Mouse (Mus musculus): ENCODE results near the gene Fsd2.
A peak's percentile ranks its signal among the peaks of the same experiment; 100 is the strongest.

Fsd2 gene

DNA sequence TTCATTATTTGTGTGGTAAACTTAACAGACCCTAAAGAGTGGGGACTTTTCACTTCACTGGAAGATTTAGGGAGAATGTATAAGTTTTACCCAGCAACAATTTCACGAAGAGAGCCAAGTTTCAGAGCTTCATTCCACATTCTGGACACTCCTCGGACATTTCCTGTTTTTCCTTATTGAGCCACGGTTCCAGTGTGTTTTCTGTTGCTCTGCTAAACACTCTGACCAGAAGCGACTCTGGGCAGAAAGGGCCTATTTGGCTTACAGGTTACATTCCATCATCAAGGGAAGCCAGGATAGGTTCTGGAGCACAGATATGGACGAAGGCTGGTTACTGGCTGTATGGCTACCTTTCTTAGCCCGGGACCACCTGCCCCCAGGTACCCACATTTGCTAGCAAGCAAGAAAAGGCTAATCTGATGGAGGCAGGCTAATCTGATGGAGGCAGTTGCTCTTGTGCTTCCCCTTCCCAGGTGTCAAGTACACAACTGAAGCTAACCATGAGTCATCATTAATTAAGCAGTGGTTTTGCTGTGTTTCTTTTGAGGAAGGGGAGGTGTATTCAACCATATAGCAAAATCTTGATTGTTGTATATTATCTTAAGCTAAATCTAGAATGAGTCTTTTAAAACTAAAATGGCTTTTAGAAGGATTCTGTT, 6.0 kb upstream of the Fsd2 start:
- peak in 1 of 2 experiments; percentile 6 for DNase-seq (ENCODE audit: low spot score in 2 of 2)

DNA sequence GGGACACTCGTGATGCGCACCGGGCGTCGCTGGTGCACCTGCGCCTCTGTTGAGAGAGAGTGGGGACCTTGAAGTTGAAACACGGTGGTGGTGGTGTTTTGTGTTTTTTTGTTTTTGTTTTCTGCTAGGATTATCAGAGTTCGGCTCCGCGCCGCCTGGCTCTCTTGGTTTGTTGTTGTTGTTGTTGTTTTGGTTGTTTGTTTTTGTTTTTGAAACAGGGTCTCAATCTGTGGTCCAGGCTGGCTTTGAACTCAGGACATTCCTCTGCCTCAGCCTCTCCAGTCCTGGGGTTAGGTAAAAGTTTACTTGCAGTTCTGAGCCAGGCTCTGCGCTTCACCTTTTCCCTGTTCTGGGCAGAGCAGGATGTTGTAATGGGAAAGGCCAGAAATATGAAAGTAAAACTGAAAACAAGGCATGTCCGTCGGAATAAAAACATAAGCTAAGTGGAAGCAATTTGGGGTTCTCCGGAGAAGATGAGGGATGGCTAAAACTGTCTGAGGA, 5.2 kb upstream of the Fsd2 start:
- no peak for DNase-seq (ENCODE audit: low spot score in 2 of 2)

DNA sequence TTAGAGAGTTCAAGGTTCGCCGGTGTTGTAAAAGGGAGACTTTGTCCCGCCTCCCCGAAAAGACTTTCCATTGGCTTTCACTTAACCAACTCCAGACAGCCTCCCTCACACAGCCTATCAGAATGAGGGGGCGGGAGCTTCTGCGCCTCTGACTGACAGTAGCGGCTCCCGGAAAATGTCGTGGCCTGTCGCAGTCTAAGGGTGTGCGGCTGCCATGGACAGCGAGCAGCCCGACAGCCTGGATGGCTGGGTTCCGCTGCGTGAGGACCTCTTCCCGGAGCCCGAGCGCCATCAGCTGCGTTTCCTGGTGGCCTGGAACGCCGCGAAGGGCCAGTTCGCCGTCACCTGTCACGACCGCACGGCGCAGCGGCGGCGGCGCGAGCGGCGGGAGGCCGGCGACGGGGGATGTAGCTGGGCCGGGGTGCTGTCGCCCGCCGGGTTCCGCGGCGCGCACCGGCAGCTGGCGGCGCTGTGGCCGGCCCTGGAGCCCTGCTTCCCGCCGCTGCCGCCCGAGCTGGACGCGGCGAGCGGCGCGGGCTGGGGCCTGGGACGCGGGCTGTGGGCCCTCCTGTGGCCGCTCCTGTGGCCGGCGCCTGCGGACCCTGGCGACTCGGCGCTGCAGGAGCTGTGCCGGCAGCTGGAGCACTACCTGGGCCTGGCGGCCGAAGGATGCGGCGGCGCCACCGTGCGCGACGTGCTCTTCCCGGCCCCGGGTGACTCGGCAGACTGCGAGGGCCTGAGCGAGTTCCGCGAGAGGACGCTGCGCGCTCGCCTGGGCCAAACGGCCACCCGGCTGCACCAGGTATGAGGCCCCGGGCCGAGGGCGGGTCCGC, 4.6 kb upstream of the Fsd2 start, which contains the start of gene Whamm:
TSS of gene Whamm (plus strand) at position 159 of the 833 bp plus-strand sequence.
- DNase-seq (ENCODE audit: low spot score in 2 of 2) = peak; percentile 96 to 98

DNA sequence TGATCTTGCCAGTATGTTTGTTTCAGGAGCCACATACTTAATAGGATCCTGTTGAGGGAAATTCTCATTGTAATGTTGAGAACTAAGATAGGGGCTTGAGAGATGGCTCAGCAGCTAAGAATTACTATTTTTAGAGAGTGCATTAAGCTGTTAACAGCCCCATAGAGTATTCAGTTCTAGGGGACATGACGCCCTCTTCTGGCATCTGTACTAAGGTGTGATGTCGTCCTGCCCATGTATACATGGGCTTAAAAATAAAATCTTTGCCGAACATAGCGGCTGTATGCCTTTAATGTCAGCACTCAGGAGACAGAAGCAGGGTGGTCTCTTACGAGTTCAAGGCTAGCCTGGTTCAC, 4.0 kb upstream of the Fsd2 start:
- no peak for DNase-seq (ENCODE audit: low spot score in 2 of 2)

DNA sequence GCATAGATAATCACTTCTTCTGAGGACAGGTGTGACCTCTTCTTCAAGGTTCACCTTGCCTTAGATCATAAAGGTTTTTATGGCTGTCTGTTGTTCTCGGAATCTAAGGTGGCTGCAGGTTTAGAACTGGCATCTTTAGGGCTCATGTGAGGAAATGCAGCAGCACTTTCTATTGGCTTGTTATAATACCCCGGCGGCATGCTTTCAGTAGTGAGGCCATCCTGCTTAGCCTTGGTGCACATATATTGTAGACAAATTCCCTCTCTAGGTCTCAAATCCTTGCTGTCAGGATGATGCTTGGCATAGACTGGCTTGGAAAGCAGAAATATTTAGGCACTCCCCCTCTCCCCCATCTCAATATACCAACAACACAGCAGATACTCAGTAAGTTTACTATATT, 3.5 kb upstream of the Fsd2 start:
- DNase-seq (ENCODE audit: low spot score in 2 of 2) = no peak

DNA sequence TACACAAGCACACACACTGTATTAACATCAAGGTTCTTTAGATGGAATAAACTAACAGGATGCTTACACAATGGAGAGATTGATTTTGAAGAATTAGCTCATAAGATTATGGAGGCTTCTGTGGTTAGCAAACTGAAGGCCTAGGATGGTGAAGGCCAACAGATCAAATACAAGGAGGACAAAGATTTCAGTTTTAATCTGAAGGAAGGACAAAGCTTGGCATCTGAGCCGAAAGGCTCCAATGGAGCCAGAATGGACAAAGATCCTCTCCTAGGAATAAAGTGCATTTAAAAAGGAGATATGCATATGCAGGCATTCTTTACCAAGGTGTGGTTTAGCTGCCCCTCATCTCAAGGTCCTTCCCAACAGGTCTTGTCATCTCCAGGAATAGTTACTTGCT, 3.1 kb upstream of the Fsd2 start:
- DNase-seq (ENCODE audit: low spot score in 2 of 2) = no peak

DNA sequence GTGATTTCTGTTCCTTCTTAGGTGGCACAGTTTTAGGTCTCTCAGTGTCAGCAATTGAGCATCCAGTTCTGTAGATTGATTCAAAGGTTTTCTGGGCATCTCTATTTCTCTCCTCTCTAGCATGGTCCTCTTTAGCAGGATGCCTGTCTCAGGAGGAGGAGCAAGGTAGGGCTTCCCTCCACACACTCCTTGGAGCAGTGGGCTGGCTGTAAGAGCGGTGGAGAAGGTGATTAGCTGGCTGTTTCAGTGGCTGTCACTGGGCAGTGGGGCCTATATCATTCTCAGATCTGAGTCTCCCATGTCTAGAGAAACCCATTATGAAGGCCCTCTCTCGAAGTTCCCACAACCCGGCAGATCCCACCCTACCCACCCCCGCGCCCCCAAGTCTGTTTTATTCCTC, 652 bp upstream of the Fsd2 start:
- DNase-seq (ENCODE audit: low spot score in 2 of 2) = no peak

DNA sequence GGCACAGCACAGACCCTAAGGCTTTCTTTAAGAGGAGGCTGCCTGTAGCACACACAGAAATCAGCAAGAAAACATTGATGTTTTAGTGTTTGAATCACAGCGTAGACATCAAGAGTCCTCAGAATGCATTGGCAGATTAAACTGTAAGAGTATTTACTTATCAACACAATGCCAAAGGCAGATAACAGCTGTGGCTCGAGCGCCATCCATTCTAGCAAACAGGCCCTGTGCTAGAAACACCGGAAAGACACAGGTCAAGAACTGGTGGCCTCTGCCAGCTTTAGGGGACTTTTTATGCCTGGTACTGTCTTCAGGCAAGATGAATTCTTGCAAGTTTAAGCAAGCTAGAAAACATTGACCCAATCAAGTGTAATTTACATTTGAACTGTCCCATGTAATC, 412 bp downstream of the Fsd2 start:
- DNase-seq (ENCODE audit: low spot score in 2 of 2) = no peak

DNA sequence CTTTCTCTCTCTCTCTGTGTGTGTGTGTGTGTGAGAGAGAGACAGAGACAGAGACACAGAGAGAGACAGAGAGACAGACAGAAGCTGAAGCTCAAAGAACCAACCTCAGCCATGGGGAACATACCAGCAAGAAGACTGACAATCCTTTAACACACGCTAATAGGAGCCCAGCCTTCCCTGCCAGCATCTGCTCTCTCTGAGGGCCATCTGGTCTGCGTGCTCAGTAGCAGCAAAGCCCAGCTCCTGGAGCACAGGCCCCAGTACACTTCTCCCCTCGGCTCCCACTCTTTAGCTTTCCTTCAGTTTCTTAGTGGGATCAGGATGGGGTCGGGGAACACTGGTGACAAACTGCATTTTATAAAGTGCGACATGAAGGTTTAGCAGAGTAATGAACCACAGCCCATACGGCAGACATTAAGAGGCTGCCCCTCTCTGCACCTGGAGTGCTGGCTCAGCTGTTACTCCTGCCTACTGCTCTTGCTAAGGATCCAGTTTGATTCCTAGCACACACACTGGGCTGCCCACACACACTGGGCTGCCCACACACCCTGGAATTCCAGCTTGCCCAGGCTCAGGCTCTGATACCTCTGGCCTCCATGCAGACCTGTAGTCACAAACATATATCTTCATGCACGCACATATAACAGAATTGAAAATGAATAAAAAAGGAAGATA, 1.2 kb downstream of the Fsd2 start:
- DNase-seq (ENCODE audit: low spot score in 2 of 2) = peak in 1 of 2 experiments; percentile 15

DNA sequence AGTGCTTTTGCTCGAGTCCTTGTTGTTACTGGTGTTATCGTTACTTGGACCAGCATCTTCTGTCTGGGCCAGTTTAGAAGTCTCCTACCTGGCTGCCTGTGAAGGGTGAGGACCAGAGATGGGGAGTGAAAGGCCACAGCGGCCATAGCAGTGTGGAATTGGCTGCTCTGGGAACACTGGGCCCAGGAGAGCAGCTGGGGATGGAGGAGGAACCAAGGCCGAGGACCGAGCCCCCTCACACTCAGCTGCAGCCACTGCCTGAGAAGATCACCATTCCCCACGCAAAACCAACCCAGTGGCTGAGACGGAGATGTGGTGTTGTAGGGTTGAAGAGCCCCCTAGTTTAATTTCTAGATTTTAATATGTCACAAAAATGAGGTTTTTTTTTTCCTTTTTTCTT, 2.0 kb downstream of the Fsd2 start:
- no peak for DNase-seq (ENCODE audit: low spot score in 2 of 2)

DNA sequence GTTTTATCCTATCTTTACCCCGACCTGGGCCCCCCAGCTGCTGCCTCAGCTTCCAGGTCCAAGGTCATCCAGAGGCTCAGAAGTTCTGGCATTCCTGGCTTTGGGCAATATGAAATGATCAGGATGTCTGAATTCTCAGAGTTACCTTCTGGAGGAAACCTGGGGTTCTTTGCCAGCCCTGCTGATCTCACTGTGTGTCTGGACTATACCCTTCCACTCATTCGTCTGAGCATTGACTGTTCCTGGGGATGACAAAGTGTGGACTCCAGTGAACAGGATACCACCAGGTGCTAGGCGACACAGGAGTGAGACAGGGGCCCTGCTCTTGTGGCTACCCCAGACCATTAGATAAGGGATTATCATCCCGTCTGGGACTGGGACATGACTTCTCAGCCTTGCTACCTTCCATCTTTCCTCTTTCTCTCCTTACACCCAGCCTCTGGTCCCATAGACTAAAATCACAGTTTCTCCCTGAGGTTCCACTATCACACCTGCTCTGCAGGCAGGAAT, 3.2 kb downstream of the Fsd2 start:
- DNase-seq (ENCODE audit: low spot score in 2 of 2) = peak in 1 of 2 experiments; percentile 4

DNA sequence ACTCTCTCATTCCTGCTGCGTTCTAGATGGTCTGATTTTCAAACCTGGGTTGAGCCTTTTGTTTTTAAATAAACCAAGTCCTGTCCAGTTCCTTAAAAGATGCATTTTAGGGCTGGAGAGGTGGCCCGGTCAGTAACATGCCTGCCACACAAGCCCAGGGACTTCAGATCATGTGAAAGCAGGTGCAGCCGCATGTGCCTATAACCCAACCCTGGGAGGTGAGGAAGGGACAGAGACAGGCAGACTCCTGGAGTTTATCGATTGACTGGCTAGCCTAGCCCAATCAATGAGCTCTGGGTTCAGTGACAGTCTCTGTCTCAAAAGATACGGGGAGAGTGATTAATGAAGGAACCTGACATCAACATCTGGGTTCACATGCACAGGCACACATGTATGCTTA, 5.5 kb downstream of the Fsd2 start:
- peak in 1 of 2 experiments; percentile 8 for DNase-seq (ENCODE audit: low spot score in 2 of 2)

DNA sequence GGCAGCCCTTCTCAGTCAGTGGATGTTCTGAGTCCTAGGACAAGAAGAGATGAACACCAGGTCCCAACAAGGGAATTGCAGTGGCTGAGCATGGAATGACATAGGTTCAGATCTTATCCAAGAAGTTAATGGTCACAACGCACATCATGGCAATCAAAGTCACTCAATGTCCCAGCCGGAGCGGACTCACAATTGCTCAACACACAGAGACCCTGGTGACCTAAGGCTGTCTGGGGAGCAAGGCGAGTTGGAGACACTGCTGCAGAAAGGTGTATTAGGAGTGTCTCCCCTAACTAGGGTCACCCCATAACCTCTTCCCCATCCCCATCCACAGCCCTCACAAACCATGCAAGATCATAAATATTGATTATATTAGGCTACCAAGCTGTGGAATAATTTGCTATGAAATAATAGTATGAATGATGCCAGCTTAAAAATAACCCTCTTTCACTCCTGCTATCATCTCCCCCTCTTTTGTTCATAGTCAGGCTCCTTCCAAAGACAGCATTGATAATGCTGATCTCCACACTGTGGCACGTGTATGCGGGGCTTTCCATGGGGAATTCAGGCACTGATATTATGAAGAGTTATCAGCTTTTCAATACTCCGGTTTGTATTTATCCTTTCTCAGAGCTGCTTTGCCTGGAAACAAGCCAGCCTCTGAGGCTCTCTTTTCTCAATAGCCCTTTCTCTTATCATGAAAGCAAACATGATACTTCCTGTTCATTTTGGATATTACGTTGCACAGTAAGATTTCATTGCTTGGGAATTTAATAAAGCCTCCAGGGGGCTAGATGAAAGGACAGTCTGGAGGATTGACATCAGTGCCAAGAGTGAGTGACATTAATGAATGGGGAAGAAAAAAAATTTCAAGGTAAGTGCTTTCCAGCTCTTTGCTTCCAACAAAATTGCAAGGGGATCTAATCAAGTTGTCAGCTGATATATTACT, 6.4 kb downstream of the Fsd2 start:
- DNase-seq (ENCODE audit: low spot score in 2 of 2) = peak in 1 of 2 experiments; percentile 14

DNA sequence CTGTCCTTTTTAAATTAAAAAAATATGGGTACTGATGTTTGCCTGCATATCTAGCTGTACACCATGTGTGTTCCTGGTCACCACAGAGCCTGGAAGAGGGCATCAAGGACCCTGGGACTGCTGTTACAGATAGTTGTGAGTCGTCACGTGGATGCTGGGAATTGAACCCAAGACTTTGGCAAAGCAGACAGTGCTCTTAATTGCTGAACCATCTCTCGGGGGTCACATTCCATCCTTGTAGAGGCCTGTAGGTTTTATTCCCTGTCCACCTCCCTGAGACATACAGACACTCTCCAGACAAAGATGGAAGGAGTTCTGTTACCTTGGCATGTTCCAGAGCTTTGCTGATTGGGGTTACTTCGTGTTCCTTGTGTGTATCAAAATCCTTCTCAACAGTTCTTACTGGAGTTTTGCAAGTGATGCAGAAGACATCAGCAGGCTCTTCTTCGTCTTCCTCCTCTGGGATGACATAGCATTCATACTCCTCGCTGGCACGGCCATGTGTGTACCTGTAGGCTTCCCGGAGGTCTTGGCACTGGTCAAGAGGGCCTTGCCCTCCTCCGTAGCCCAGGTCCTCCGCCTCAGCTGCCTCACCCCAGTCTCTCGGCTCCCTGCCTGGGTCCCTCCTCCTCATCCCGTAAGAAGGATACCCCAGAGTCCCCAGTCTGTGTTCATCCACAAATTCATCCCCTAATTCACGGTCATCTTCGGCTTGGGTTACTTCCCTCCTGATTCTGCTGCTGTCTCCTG, 7.3 kb downstream of the Fsd2 start:
- DNase-seq (ENCODE audit: low spot score in 2 of 2) = peak in 1 of 2 experiments; percentile 16

DNA sequence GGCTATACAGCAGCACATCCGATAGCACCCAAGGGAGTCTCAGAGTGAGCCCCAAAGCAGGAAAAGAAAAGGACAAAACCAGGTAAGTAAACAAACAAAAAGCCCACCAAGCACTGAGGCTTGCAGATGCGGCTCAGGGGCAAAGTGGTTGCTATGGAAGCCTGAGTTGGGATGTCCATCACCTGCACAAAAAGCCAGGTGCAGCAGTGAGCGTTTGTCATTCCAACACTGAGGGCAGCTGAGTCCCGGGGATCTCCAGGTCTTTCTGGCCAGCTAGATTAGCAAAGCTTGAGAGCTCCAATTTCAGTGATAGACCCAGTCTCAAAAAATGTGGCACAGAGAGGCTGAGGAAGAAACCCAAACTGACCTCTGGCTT, 8.8 kb downstream of the Fsd2 start:
- DNase-seq (ENCODE audit: low spot score in 2 of 2) = no peak

DNA sequence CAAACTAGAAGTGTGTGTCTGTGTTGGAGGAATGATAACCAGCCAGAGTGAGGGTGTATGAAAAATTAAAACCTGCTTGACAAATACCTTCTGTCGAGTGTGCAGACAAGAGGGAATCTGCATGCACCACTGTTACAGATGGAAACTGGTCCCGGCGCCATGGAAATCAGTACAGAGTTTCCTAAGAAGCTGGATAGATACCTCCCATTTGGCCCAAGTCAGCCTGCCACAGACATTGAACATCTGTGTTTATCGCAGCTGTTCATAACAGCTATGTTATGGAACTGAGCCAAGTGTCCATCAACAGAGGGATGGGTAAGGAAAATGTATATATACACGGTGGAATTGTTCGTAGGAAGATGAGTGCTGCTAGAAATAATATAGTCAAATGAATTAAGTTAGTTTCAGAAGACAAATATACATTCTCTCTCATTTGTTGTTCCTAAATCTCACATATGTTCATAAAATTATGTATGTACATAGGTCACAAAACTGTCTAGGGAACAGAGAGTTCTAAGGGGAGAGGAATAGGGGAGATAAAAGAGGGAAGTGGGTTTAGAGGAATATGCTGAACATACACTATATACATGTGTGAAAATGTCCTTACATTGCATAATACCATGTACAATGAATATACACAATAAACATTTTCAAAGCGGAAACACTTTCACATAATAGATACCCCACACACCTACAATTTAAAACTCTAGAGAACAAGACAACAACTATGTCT, 9.3 kb downstream of the Fsd2 start:
- DNase-seq (ENCODE audit: low spot score in 2 of 2) = no peak

DNA sequence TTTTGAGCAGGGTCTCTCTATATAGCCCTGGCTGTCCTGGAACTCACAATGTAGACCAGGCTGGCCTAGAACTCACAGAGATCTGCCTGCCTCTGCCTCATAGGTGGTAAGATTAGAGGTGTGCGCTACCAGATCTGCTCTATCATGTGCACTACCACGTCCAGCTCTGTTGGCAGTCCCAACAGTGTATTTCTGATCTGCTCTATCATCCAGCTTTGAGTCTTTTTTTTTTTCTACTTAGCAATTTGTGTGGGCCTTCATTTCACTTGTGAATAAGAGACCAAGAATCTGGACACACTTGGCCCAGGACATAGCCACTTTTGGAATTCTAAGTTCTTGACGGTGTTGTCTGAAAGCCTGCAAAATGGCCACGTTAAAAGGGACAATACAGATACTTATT, 9.9 kb downstream of the Fsd2 start:
- no peak for DNase-seq (ENCODE audit: low spot score in 2 of 2)

DNA sequence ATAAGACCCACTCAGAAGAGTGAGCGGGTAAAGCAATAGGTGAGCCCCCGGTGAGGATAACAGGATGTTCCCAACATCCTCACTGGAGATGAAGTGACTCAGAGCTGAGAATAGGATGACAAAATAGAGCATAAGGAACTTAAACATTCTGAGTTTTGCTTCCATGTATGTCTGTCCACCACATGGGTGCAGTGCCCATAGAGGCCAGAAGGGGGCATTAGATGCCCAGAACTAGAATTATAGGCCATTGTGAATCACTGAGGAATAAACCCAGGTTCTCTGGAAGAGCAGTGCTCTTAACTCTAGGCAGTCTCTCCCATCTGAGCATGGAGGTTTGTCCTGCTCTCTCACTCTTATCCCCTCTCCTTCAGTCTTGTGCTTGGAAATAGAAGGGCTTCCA, 12.4 kb downstream of the Fsd2 start:
- DNase-seq (ENCODE audit: low spot score in 2 of 2) = no peak

DNA sequence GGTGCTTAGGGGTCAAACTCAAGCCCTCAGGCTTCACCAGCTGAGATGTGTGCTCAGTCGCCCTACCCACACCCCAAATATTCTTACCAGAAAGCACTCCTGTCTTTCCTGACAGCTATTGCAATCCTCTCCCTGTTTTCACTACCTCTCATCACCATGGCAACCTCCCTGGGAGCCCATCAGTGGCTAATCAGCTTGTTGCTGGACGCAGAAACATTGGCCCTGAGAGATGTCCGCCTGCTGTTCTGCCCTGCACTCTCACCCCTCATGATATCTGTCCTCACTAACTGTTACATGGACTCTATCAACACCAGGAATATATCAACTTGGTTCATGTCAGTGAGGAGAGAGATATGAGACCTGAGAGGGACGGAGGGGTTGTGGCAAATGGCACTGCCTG, 13.2 kb downstream of the Fsd2 start:
- DNase-seq (ENCODE audit: low spot score in 2 of 2) = no peak

DNA sequence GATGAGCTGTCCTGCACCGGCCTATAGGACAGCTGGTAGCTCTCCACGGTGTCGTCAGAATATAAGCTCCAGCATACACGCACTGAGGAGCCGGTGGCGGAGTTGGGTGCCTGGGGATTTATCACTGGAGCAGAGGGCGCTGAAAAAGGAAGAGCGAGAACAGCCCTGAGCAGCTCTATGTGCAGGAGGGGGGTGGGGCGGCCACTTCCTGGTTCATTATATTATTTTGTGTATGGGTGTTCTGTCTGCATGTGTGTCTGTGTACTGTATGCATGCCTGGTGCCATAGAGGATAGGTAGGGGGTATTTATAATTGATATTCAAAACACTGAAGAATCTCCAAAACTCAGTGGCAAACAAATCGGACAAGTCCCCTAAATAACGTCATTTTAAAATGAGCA, 17.9 kb downstream of the Fsd2 start:
- no peak for DNase-seq (ENCODE audit: low spot score in 2 of 2)

All from right cerebral cortex, postnatal 10 days (tissue).